Mouse (Mus musculus) liver, embryonic 11.5 days (tissue): Measurements from ENCODE around the gene Ppid. TPM values are rescaled to one million over a fixed set of nuclear protein-coding genes. Genes with fewer than 3 reads are reported as not detected.
A peak's percentile ranks its signal among the peaks of the same experiment; 100 is the strongest.

Experiments used
- ATAC-seq: fragments of 200-750 bp; cut with Nextera tagmentation; replicated peaks from 2 replicates; pipeline ENCODE4 v1.8.0; 2017; ENCODE audit warnings: moderate number of reproducible peaks, mild to moderate bottlenecking, moderate TSS enrichment, moderate library complexity; ENCODE audit not compliant: low FRiP score
- DNase-seq: peaks from one replicate; pipeline ENCODE4 v3.0.0-alpha.2; 2017; ENCODE audit warnings: low spot score
- H3K27ac ChIP-seq: fragments of 300-500 bp; sonication (generic); 2 replicates; pipeline ENCODE4 v1.5.1; 2014; ENCODE audit warnings: mild to moderate bottlenecking, low read depth, low read length, control low read depth
- H3K27me3 ChIP-seq: fragments of 300-500 bp; sonication (generic); replicated peaks from 2 replicates; pipeline ENCODE4 v1.6.1; 2014; ENCODE audit warnings: low read length, mixed read lengths; ENCODE audit not compliant: control insufficient read depth, insufficient read depth
- H3K36me3 ChIP-seq: fragments of 300-500 bp; sonication (generic); 2 replicates; pipeline ENCODE4 v1.6.1; 2014; ENCODE audit warnings: mild to moderate bottlenecking, low read length, moderate library complexity, mixed read lengths; ENCODE audit not compliant: control insufficient read depth, insufficient read depth
- H3K4me1 ChIP-seq: fragments of 300-500 bp; sonication (generic); replicated peaks from 2 replicates; pipeline ENCODE4 v1.6.1; 2014; ENCODE audit warnings: low read length, mixed read lengths; ENCODE audit not compliant: control insufficient read depth, insufficient read depth
- H3K4me2 ChIP-seq: fragments of 300-500 bp; sonication (generic); 2 replicates; pipeline ENCODE4 v1.6.1; 2014; ENCODE audit warnings: mild to moderate bottlenecking, control low read depth, moderate library complexity
- H3K4me3 ChIP-seq: fragments of 300-500 bp; sonication (generic); 2 replicates; pipeline ENCODE4 v1.5.1; 2014; ENCODE audit warnings: low read depth, low read length, control low read depth
- H3K9ac ChIP-seq: fragments of 300-500 bp; sonication (generic); 2 replicates; pipeline ENCODE4 v1.6.1; 2014; ENCODE audit warnings: low read depth, low read length, control low read depth
- H3K9me3 ChIP-seq: fragments of 300-500 bp; sonication (generic); 2 replicates; pipeline ENCODE4 v1.6.1; 2016; ENCODE audit warnings: low read length, inconsistent platforms, mixed read lengths; ENCODE audit not compliant: control insufficient read depth
- WGBS: fragments of 180-500 bp; shearing (Covaris S2); extraction: QIAGEN DNeasy Blood & Tissue Kit; methylation state at CpG from one replicate; pipeline ENCODE4 v1.1.7; 2014; 5-methylcytosine and 5-hydroxymethylcytosine counted together
- polyA plus RNA-seq: library from polyadenylated mRNA; unstranded; fragments of >200 nt; fragmentation: Nextera tagmentation; extraction: Ambion mirVana; gene quantifications from 2 replicates; pipeline ENCODE4 v1.2.1, GENCODE M21; 2014

The Ppid gene
- polyA plus RNA-seq, 1 experiment from 2014 or later, result 325 TPM

DNA sequence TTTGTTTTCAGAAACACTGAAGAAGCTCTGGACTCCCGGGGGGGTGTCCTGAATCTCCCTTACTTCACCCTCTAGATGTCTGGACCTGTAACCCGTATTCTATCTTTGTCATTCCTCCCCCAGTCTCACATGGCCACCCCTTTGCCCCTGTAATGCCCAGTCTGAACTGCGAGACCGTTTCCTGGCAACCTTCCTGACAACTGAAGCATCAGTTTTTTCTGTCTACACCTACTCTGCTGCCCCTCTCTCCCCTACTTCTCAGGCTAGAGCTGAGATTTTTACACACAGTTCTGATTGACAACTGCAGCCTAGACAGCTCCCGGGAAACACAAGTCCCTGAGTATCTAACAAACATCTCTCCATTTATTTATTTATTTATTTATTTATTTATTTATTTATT is 14.3 kb upstream of the Ppid start:
- Histone ChIP-seq H3K4me3 (no peak overlapping the region), H3K4me2 (no peak overlapping the region), H3K36me3 (no peaks in the 10 kb centered on the region), H3K4me1 (peaks cover 14% of the 10 kb centered on the region; the same call in 1 of the 2 replicates), H3K27me3 (no peaks in the 10 kb centered on the region), H3K27ac (no peak overlapping the region), H3K9ac (no peak overlapping the region), H3K9me3 (no peaks in the 10 kb centered on the region)
- 46% methylated on average over 5 of the region's 5 CpGs for WGBS
- ATAC-seq (no peak), DNase-seq (no peak)

DNA sequence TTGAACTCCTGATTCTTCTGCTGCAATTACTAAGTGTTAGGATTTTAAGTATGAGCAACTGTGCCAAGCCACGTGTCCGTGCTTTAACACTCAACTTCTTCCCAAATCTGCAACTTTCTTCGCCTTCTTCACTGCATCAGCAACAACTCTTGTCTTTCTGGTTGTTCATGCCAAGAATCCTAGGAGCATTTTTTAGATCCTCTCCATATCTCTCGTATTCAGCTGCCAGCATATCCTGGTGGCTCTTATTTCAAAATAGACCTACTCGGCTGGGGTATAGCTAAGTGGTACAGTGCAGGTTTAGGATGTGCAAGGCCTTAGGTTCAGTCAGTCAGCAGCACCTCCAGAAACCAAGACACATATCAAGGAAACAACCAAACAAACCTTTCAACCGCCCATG is 13.5 kb upstream of the Ppid start:
- H3K36me3 ChIP-seq, result no peaks in the 10 kb centered on the region
- H3K27ac ChIP-seq, result no peak overlapping the region
- no peaks in the 10 kb centered on the region for H3K9me3 ChIP-seq
- peaks cover 14% of the 10 kb centered on the region; the same call in 1 of the 2 replicates for H3K4me1 ChIP-seq
- WGBS, result 86% methylated on average over 6 of the region's 6 CpGs
- H3K27me3 ChIP-seq, result no peaks in the 10 kb centered on the region
- ATAC-seq (no peak), DNase-seq (no peak)
- no peak overlapping the region for H3K9ac ChIP-seq
- H3K4me3 ChIP-seq, result no peak overlapping the region
- H3K4me2 ChIP-seq, result no peak overlapping the region

DNA sequence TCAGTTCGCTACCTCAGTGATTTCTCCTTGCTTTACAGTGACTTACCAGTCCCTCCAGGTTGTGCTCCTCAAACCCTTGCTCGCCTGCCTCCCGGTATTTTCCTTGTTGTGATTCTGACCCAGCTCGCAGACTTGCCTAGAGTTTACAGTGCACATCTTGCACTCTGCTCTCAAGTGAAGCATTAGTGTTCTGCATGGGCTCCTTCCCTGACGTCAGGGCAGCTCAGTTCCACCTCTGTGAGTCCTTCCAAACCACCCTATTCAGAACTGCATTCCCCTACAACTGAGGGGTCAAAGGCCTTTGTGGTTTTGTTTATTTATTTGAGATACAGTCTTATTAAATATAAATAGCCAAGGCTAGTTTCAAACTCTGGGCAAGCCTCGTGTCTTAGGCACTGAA is 13.0 kb upstream of the Ppid start:
- Histone ChIP-seq H3K9ac (no peak overlapping the region), H3K27me3 (no peaks in the 10 kb centered on the region), H3K27ac (no peak overlapping the region), H3K36me3 (no peaks in the 10 kb centered on the region), H3K4me1 (peaks cover 14% of the 10 kb centered on the region; the same call in 1 of the 2 replicates), H3K9me3 (no peaks in the 10 kb centered on the region), H3K4me2 (no peak overlapping the region), H3K4me3 (no peak overlapping the region)
- DNase-seq (no peak), ATAC-seq (no peak)
- whole genome bisulfite sequencing, result 79% methylated on average over 6 of the region's 6 CpGs

DNA sequence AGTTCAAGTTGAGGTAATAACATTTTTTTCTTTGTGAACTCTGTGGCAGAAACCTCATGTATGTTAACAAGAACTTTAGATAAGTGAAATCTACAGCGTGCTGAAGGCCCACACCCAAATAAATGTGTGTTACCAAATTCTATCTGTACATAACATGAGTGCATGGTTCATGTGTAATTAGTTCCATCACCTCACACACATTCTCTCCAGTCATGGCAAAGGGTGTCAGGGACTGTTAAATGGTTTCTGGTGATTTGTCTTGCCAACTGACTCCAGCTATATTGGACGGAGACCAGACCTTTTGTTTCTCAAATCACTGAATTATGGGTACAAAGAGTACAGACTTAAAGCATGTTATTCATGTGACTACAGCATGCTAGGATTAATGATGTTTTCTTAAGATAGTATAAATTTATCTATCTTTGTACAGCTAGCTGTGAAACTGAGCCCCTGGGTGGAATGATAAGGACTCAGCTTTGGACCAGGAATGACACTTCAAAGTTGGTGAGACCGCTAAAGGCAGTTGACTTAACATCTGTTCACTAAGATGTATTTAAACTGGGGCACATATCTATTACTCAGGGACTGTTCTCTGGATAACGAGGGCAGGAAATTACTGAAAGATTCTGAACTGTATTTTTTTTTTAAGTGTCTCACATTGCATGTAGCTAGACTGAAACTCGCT is 11.1 kb upstream of the Ppid start:
- Histone ChIP-seq H3K27me3 (no peaks in the 10 kb centered on the region), H3K9me3 (no peaks in the 10 kb centered on the region), H3K4me3 (no peak overlapping the region), H3K4me1 (peaks cover 11% of the 10 kb centered on the region; the same call in 1 of the 2 replicates), H3K36me3 (no peaks in the 10 kb centered on the region), H3K4me2 (0 out of 2 replicates have a peak overlapping the region, but pooled peaks have one; percentile 5), H3K9ac (no peak overlapping the region), H3K27ac (peak overlapping the region; percentile 73)
- WGBS, result 44% methylated on average over 5 of the region's 5 CpGs
- peak; percentile 91 for ATAC-seq
- no peak for DNase-seq

DNA sequence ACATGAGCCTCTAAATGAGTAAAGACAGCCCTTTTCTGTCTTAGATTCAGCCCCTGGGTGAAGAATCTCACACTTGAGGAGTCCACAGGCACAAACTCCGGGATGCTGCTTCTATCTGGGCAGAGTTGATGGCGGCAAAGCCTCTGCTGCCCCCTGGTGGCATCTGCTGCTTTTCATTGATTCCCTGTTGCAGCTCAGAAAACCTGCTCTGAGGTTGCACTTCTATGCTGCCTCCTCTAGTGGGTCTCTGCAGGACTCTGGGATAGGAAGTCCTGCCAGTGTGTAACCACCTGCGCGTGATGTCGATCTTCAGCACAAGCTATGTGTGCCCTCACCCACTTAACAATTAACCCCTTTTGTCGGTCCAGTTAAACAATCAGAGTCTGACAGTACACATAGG is 4.3 kb upstream of the Ppid start:
- H3K9ac ChIP-seq, result no peak overlapping the region
- H3K36me3 ChIP-seq, result no peaks in the 10 kb centered on the region
- H3K27ac ChIP-seq, result no peak overlapping the region
- 4% methylated on average over 6 of the region's 6 CpGs for WGBS
- peak; percentile 65 for ATAC-seq
- H3K4me2 ChIP-seq, result peak overlapping the region; percentile 18; the same call in 1 of the 2 replicates
- no peaks in the 10 kb centered on the region for H3K4me1 ChIP-seq
- peak; percentile 84 for DNase-seq
- no peak overlapping the region for H3K4me3 ChIP-seq
- no peaks in the 10 kb centered on the region for H3K27me3 ChIP-seq
- H3K9me3 ChIP-seq, result no peaks in the 10 kb centered on the region

DNA sequence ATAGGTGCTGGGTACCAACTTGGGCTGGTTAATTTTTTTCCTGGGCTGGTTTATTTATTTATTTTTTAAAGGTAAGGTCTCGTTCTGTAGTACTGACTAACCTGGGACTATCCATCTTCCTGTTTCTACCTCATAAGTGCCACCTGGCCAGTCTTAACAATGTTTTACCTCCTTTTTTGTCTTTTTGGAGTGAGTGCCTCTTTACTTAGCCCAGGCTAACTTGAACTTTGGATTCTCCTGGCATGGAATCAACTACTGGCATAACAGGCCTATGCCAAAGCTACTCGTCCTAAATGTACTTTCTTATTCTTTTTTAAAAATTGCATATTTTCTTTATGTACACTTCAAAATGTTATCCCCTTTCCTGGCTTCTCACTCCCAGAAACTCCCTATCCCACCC is 1.5 kb upstream of the Ppid start:
- H3K36me3 ChIP-seq, result peaks cover 10% of the 10 kb centered on the region; the same call in 1 of the 2 replicates
- no peaks in the 10 kb centered on the region for H3K9me3 ChIP-seq
- H3K4me1 ChIP-seq, result peaks cover 3% of the 10 kb centered on the region
- H3K9ac ChIP-seq, result no peak overlapping the region
- no peak overlapping the region for H3K4me3 ChIP-seq
- ATAC-seq (no peak), DNase-seq (no peak)
- H3K27ac ChIP-seq, result no peak overlapping the region
- WGBS, result 77% methylated on average over 2 of the region's 2 CpGs
- H3K27me3 ChIP-seq, result no peaks in the 10 kb centered on the region
- H3K4me2 ChIP-seq, result no peak overlapping the region

DNA sequence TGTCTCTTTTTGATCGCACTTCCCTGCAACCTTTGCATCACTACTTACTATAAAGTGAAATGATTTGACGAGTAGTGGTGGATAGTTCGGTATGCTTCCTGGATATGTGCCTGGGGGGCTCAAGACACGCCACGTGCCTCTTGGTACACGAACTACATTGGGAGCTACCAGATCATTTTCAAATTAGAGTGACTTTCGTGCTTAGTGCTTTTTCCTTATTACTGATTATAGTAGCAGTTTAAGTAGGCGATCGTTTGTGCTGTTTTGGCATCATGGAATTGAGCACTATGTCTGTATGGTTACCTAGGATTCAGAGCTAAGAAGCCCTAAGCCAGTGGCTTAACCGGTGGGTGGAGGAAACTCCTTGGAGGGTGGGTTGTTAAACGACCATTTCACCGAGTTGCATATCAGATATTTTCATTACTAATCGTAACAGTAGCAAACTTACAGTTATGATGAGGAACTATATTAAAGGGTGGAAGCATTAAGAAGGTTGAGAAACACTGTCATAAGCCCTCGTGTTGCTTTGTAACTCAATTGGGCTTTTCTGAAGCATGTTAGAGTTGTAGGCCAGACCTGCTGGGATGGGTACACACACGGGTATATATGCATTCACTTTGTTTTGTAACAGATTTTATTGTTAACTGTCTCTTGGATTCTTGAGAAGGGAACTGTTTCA is 790 bp downstream of the Ppid start:
- Histone ChIP-seq H3K4me2 (peak overlapping the region; percentile 80), H3K36me3 (peaks cover 22% of the 10 kb centered on the region), H3K9me3 (no peaks in the 10 kb centered on the region), H3K9ac (peak overlapping the region; percentile 98), H3K27ac (peak overlapping the region; percentile 87), H3K4me1 (peaks cover 3% of the 10 kb centered on the region), H3K27me3 (no peaks in the 10 kb centered on the region), H3K4me3 (peak overlapping the region; percentile 93)
- no peak for DNase-seq
- 1% methylated on average over 15 of the region's 15 CpGs for WGBS
- ATAC-seq, result peak; percentile 29; the same call in 1 of the 2 replicates

DNA sequence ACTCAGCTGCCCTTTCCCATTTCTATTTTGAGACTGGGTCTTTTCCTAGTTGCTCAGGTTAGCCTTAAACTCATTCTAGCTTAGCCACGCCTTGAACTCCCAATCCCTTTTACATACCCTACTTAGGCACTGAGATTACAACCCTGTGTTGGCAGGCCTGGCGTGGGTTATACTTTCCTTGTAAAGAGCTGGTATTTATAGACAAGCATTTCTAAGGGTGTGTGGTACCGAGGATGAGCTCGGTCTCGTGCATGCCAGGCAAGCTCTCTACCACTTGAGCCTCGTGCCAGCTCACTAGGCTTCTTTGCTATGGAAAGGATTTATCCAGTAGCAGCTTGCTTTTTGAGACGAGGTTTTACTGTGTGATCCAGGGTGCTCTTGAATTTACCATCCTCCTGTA is 4.3 kb downstream of the Ppid start:
- H3K27ac ChIP-seq, result no peak overlapping the region
- peaks cover 3% of the 10 kb centered on the region for H3K4me1 ChIP-seq
- DNase-seq (no peak), ATAC-seq (no peak)
- no peak overlapping the region for H3K4me3 ChIP-seq
- 92% methylated on average over 7 of the region's 7 CpGs for WGBS
- no peaks in the 10 kb centered on the region for H3K9me3 ChIP-seq
- no peaks in the 10 kb centered on the region for H3K27me3 ChIP-seq
- no peak overlapping the region for H3K4me2 ChIP-seq
- H3K36me3 ChIP-seq, result peaks cover 40% of the 10 kb centered on the region
- no peak overlapping the region for H3K9ac ChIP-seq

DNA sequence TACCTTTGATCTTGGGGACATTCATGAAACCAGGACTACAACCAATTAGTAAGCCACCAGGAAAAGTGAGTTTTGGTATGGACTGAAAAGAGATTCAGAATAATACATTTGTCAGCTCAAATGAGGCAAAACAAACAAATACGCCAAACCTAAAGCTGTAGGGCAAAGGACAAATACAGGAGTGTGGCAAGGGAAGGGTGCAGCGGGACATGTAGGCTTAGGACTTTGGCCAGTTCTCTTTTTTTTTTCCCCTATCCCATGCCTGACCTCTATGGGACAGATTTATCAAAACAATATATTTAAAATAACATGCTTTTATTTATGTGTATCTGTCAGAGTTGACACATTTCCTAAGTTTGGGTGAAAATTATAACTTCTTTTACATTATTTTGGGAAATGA is 18.7 kb downstream of the Ppid start:
- no peaks in the 10 kb centered on the region for H3K9me3 ChIP-seq
- H3K4me3 ChIP-seq, result no peak overlapping the region
- no peak overlapping the region for H3K9ac ChIP-seq
- no peak overlapping the region for H3K27ac ChIP-seq
- peaks cover 24% of the 10 kb centered on the region for H3K36me3 ChIP-seq
- ATAC-seq, result no peak
- no peak overlapping the region for H3K4me2 ChIP-seq
- 86% methylated on average over 2 of the region's 2 CpGs for WGBS
- no peaks in the 10 kb centered on the region for H3K4me1 ChIP-seq
- no peaks in the 10 kb centered on the region for H3K27me3 ChIP-seq
- DNase-seq, result no peak
